Mouse (Mus musculus) adrenal gland, postnatal 36 days (tissue): ENCODE measurements at regions not wholly inside any gene's neighbourhood (a gene's known extent, or its start where the extent isn't known, plus 50 kb on each side); places are given as distances from the start of the nearest gene placed in this dataset.
A peak's percentile ranks its signal among the peaks of the same experiment; 100 is the strongest.

Experiments used
- DNase-seq, 2 experiments: peaks; one replicate each; pipeline ENCODE4 v3.0.0; 2021; ENCODE audit warnings: mixed read lengths in 1 of 2

- DNase-seq: peak in 1 of 2 experiments; percentile 10
Observed at GRCm38 (mm10) chr5:19130639-19131038, 96.2 kb upstream of the Magi2 start.

DNA sequence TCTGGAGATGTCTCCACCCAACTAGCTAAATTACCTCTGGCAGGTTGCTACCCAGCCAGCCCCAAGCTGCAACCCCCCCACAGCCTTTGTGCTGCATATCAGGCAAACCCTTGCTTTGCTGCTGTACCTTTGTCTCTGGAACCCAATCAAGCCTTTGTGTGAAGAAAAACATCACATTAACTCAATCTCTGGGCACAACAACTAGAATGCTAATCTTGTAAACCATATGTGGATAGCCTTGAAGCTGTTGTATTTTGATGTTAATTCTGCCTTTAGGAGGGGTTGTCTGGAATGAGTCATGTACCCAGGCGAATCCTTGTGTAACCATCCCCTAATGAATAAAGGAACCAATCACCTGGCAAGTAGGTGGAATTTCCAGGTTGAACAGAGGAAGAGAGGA is 72.3 kb upstream of the Magi2 start:
- DNase-seq: no peak

GRCm38 (mm10) chr5:19158191-19158590 is 68.6 kb upstream of the Magi2 start:
- DNase-seq: peak; percentile 6 to 12

DNA sequence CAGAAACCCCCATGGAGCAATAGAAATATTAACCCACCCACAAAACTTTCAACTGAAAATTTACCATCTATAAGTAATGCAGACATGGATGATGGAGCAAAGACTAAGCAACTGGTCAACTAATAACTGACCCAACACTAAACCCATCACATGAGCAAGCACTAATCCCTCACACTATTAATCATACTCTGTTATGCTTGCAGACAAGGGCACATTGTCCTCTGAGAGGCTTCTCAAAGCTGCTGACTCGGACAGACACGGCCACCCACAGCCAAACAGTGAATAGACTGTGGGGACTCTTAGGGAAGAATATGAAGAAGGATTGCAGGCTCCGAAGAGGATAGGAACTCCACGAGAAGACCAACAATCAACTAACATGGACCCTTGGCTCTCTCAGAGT is 66.6 kb upstream of the Magi2 start:
- no peak for DNase-seq
